Mouse (Mus musculus) myocyte (in vitro differentiated cells): Measurements from ENCODE around the gene Lmna.

Experiments used
- CEBPB ChIP-seq: IDR thresholded peaks from 2 replicates; pipeline ENCODE4 v1.6.1; 2011; ENCODE audit warnings: mild to moderate bottlenecking, moderate library complexity; ENCODE audit not compliant: poor library complexity, insufficient read depth, severe bottlenecking
- E2F4 ChIP-seq: IDR thresholded peaks from one replicate; pipeline ENCODE4 v1.6.1; 2011; ENCODE audit warnings: mild to moderate bottlenecking, control low read depth, moderate library complexity; ENCODE audit not compliant: insufficient read depth
- MAX ChIP-seq: IDR thresholded peaks from one replicate; pipeline ENCODE4 v1.6.1; 2011; ENCODE audit warnings: low read depth, mild to moderate bottlenecking, control low read depth
- MYOG ChIP-seq, 3 experiments: IDR thresholded peaks; one replicate each; pipeline ENCODE4 v1.6.1; 2011; ENCODE audit warnings: control low read depth in 2 of 3, low read depth in 2 of 3, mild to moderate bottlenecking in 2 of 3; ENCODE audit not compliant: insufficient read length in 2 of 3, control insufficient read depth in 1 of 3, insufficient read depth in 1 of 3
- POLR2A ChIP-seq: IDR thresholded peaks from one replicate; pipeline ENCODE4 v1.6.1; 2011; ENCODE audit warnings: low read depth, mild to moderate bottlenecking, control low read depth, moderate library complexity; ENCODE audit not compliant: insufficient read length
- POLR2AphosphoS2 ChIP-seq: IDR thresholded peaks from one replicate; pipeline ENCODE4 v1.6.1; 2011; ENCODE audit warnings: low read depth, control low read depth; ENCODE audit not compliant: insufficient read length
- REST ChIP-seq: IDR thresholded peaks from one replicate; pipeline ENCODE4 v1.6.1; 2011; ENCODE audit warnings: mild to moderate bottlenecking, control low read depth, moderate library complexity; ENCODE audit not compliant: insufficient read depth, insufficient read length
- SRF ChIP-seq: IDR thresholded peaks from one replicate; pipeline ENCODE4 v1.6.1; 2011; ENCODE audit warnings: low read depth; ENCODE audit not compliant: control insufficient read depth, insufficient read length
- TCF12 ChIP-seq: IDR thresholded peaks from one replicate; pipeline ENCODE4 v1.6.1; 2011; ENCODE audit warnings: mild to moderate bottlenecking, control low read depth; ENCODE audit not compliant: poor library complexity, insufficient read depth, severe bottlenecking
- TCF3 ChIP-seq: IDR thresholded peaks from one replicate; pipeline ENCODE4 v1.6.1; 2011; ENCODE audit warnings: low read depth, control low read depth; ENCODE audit not compliant: insufficient read length
- USF1 ChIP-seq: IDR thresholded peaks from one replicate; pipeline ENCODE4 v1.6.1; 2011; ENCODE audit warnings: low read depth, mild to moderate bottlenecking, control low read depth, moderate library complexity

DNA sequence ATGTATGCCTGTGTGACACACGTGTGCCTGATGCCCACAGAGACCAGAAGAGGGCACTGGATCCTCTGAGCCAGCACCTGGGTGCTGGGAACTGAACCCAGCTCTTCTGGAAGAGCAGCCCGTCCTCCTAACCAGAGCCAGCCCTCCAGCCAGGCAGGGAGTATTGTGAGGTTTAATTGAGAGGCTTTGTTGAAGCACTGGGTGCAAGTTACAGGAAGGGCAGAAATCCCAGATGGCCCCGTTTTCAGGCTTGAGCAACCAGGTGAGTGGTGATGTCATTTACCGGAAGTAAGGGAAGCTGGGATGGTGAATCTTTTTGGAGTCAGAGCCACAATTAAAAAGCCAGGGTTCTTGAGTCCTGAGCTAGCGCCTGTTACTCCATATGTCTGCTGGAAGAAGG, 15.3 kb upstream of the Lmna start:
- TF ChIP-seq POLR2A (no peak), TCF12 (no peak), USF1 (no peak), MAX (no peak), TCF3 (no peak), MYOG (IDR thresholded peaks at IDR 0.05; ENCODE audit: control insufficient read depth in 1 of 3, insufficient read depth in 1 of 3, insufficient read length in 2 of 3, low read depth in 2 of 3) (no peak), POLR2AphosphoS2 (no peak), CEBPB (no peak), E2F4 (no peak), REST (no peak), SRF (no peak)
